Mouse (Mus musculus): Measurements from ENCODE around the gene Gm6592. TPM values are rescaled to one million over a fixed set of nuclear protein-coding genes. Genes with fewer than 3 reads are reported as not detected.
"Not testable (repeated sequence)": the region's sequence is repeated elsewhere in the genome, so short reads cannot be mapped to it uniquely, and the experiment has no call there.

Gm6592 gene
- polyA plus RNA-seq (2015; fragmentation: Nextera tagmentation; extraction: Ambion mirVana): not detected in 2 replicates

DNA sequence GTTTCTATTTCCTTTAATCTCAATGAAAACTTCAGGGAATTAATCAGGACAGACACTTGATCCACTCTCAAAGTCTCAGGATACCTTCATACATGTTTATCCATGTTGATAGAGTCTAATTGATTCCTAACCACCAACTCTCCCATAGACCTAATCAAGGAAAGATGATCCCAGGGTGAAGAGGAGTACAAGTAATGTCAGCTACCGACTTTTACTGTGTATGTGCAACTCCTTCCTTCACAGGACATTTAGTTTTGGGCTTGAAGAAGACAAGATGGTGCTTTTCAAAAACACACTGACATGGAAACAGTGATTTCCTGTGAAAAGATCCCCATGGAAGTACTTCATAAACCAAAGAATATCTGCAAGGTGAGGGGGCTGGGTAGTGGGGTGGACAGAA, at the start of gene Gm6592:
Gene Gm6592, plus strand, starts transcription at position 301 of the 400 bp plus-strand sequence.
- H3K4me2 ChIP-seq: no peak within 1 kb of the TSS
- ATAC-seq (ENCODE audit: insufficient number of reproducible peaks, low FRiP score, low TSS enrichment, low read depth): no peak
- no peaks in the 10 kb centered on the region for H3K4me1 ChIP-seq
- H3K36me3 ChIP-seq: no peaks in the 10 kb centered on the region
- H3K27ac ChIP-seq: no peak within 1 kb of the TSS
- no peaks in the 10 kb centered on the region for H3K9me3 ChIP-seq
- H3K9ac ChIP-seq: no peak within 1 kb of the TSS
- H3K27me3 ChIP-seq: no peaks in the 10 kb centered on the region
- WGBS: 76% methylated on average over 1 of the region's 1 CpGs
- H3K4me3 ChIP-seq: no peak within 1 kb of the TSS

DNA sequence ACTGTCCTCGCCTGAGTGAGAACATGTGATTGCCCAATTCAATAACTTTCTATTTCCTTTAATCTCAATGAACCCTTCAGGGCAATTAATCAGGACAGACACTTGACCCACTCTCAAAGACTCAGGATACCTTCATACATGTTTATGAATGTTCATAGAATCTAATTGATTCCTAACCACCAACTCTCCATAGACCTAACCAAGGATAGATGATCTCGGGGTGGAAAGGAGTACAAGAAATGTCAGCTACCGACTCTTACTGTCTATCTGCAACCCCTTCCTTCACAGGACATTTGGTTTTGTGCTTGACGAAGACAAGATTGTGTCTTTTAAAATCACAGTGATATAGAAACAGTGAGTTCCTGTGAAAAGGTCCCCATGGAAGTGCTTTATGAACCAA, 40.4 kb upstream of the Gm6592 start, which contains the start of gene Ssxb5:
Gene Ssxb5, plus strand, starts transcription at position 301 of the 400 bp plus-strand sequence.
- not testable (repeated sequence) for H3K9ac ChIP-seq; H3K4me3 ChIP-seq; H3K9me3 ChIP-seq; ATAC-seq (ENCODE audit: insufficient number of reproducible peaks, low FRiP score, low TSS enrichment, low read depth); H3K36me3 ChIP-seq; H3K4me1 ChIP-seq; H3K4me2 ChIP-seq; H3K27me3 ChIP-seq; H3K27ac ChIP-seq
- WGBS: 79% methylated on average over 4 of the region's 4 CpGs

- Histone ChIP-seq H3K4me3 (no peak overlapping the region), H3K9me3 (no peaks in the 10 kb centered on the region), H3K9ac (no peak overlapping the region), H3K4me2 (no peak overlapping the region), H3K4me1 (no peaks in the 10 kb centered on the region), H3K27ac (no peak overlapping the region), H3K36me3 (no peaks in the 10 kb centered on the region), H3K27me3 (no peaks in the 10 kb centered on the region)
- no peak for ATAC-seq (ENCODE audit: insufficient number of reproducible peaks, low FRiP score, low TSS enrichment, low read depth)
Measured at GRCm38 (mm10) chrX:8832043-8832442, 11.8 kb upstream of the Gm6592 start.

GRCm38 (mm10) chrX:8852486-8852885, 8.7 kb downstream of the Gm6592 start:
- no peak overlapping the region for H3K9ac ChIP-seq
- no peak overlapping the region for H3K27ac ChIP-seq
- no peak overlapping the region for H3K4me3 ChIP-seq
- no peaks in the 10 kb centered on the region for H3K9me3 ChIP-seq
- ATAC-seq (ENCODE audit: insufficient number of reproducible peaks, low FRiP score, low TSS enrichment, low read depth): no peak
- 89% methylated on average over 10 of the region's 10 CpGs for WGBS
- H3K4me1 ChIP-seq: no peaks in the 10 kb centered on the region
- H3K4me2 ChIP-seq: no peak overlapping the region
- no peaks in the 10 kb centered on the region for H3K36me3 ChIP-seq
- H3K27me3 ChIP-seq: no peaks in the 10 kb centered on the region

- H3K4me2 ChIP-seq; H3K4me3 ChIP-seq; ATAC-seq (ENCODE audit: insufficient number of reproducible peaks, low FRiP score, low TSS enrichment, low read depth); H3K4me1 ChIP-seq; H3K9ac ChIP-seq; H3K27ac ChIP-seq; H3K9me3 ChIP-seq; H3K27me3 ChIP-seq; H3K36me3 ChIP-seq: not testable (repeated sequence)
- WGBS: 5% methylated on average over 3 of the region's 3 CpGs
Measured at GRCm38 (mm10) chrX:8864331-8864730, 20.5 kb downstream of the Gm6592 start.

DNA sequence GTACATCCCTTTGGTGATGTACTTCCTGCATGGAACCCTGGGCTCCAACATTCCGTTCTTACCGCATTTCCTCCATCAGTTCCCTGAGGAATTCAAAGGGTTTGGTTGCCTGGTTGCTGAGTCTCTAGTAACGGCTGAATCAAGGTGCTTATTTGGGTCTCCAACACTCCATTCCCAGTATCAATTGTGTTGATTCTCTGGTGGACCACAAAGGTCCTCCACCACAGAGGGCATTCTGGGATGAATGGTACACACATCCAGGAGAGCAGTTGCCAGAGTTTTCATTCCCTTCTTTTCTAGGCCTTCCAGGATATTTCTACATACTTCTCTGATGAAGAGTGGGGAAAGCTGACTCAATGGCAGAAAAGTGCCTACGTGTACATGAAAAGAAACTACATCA, 30.2 kb downstream of the Gm6592 start, which contains the start of gene Gm5751:
Gene Gm5751, plus strand, starts transcription at position 301 of the 400 bp plus-strand sequence.
- WGBS: 88% methylated on average over 4 of the region's 4 CpGs
- H3K4me2 ChIP-seq; H3K4me1 ChIP-seq; H3K9ac ChIP-seq; H3K4me3 ChIP-seq; H3K9me3 ChIP-seq; H3K36me3 ChIP-seq; ATAC-seq (ENCODE audit: insufficient number of reproducible peaks, low FRiP score, low TSS enrichment, low read depth); H3K27ac ChIP-seq; H3K27me3 ChIP-seq: not testable (repeated sequence)

DNA sequence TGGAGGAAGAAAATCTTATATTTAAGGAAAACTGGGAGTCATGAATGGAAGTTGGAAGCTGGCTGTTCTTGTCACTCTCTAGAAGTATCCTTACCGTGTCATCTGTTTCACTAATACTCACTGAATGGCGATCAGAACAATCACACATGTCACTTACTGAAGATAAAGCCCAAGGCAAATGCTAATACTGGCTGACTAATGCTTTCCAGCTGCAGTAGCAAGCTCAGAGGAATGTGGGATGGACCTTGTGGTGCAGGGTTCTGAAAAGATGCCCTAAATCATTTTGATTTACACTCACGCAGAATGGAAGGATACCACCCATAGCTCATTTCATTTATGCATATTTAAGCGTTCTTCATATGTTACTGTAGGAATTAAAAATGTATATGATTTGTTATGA, 40.5 kb downstream of the Gm6592 start:
- WGBS: 61% methylated on average over 4 of the region's 4 CpGs
- H3K27ac ChIP-seq: no peak overlapping the region

DNA sequence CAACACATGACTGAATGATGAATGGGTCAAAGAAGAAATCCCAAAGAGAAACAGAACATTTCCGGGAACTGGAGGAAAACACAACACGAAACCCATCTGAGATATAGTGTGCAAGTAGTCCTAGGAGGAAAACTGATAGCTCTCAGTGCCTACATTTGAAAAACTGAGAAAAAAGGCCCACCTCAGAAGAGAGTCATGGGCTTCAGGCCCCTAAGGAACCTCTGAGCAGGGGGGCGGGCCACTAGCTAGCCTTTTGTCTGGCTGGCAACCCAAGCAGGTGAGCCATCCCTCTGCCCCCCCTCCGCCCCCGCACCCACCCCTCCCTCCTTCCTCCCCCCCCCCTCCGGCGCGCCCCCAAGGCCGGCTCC, 48.2 kb downstream of the Gm6592 start:
- no peaks in the 10 kb centered on the region; the same call in 1 of the 2 replicates for H3K4me1 ChIP-seq
- H3K36me3 ChIP-seq: no peaks in the 10 kb centered on the region
- H3K9ac ChIP-seq: peak overlapping the region; percentile 63
- no peak for ATAC-seq (ENCODE audit: insufficient number of reproducible peaks, low FRiP score, low TSS enrichment, low read depth)
- peak overlapping the region; percentile 66 for H3K4me2 ChIP-seq
- peak overlapping the region; percentile 57 for H3K4me3 ChIP-seq
- H3K27ac ChIP-seq: no peak overlapping the region
- H3K9me3 ChIP-seq: no peaks in the 10 kb centered on the region
- 36% methylated on average over 3 of the region's 9 CpGs for WGBS
- no peaks in the 10 kb centered on the region for H3K27me3 ChIP-seq

More for the DNA sequence above, 40.5 kb downstream of the Gm6592 start:
- Histone ChIP-seq H3K4me1 (no peaks in the 10 kb centered on the region), H3K4me3 (no peak overlapping the region), H3K27me3 (no peaks in the 10 kb centered on the region), H3K9me3 (no peaks in the 10 kb centered on the region), H3K9ac (no peak overlapping the region), H3K36me3 (no peaks in the 10 kb centered on the region), H3K4me2 (no peak overlapping the region)
- no peak for ATAC-seq (ENCODE audit: insufficient number of reproducible peaks, low FRiP score, low TSS enrichment, low read depth)

- Histone ChIP-seq H3K4me1 (no peaks in the 10 kb centered on the region; the same call in 1 of the 2 replicates), H3K4me3 (peak within 1 kb of the TSS; percentile 57), H3K27me3 (no peaks in the 10 kb centered on the region), H3K9me3 (no peaks in the 10 kb centered on the region), H3K9ac (peak within 1 kb of the TSS; percentile 63), H3K36me3 (no peaks in the 10 kb centered on the region), H3K4me2 (peak within 1 kb of the TSS; percentile 66), H3K27ac (peak within 1 kb of the TSS; percentile 85)
- ATAC-seq (ENCODE audit: insufficient number of reproducible peaks, low FRiP score, low TSS enrichment, low read depth): peak; percentile 86
- WGBS: 14% methylated on average over 70 of the region's 95 CpGs
Measured at GRCm38 (mm10) chrX:8892343-8893155, 48.8 kb downstream of the Gm6592 start, which contains the start of gene B630019K06Rik. TSS of gene B630019K06Rik (plus strand) at chrX:8892382.

GRCm38 (mm10) chrX:8893182-8893651, 49.4 kb downstream of the Gm6592 start:
- H3K36me3 ChIP-seq: no peaks in the 10 kb centered on the region
- peak overlapping the region; percentile 85 for H3K27ac ChIP-seq
- H3K9me3 ChIP-seq: no peaks in the 10 kb centered on the region
- no peaks in the 10 kb centered on the region; the same call in 1 of the 2 replicates for H3K4me1 ChIP-seq
- peak overlapping the region; percentile 57 for H3K4me3 ChIP-seq
- peak overlapping the region; percentile 66 for H3K4me2 ChIP-seq
- H3K9ac ChIP-seq: peak overlapping the region; percentile 63
- WGBS: 19% methylated on average over 18 of the region's 42 CpGs
- no peaks in the 10 kb centered on the region for H3K27me3 ChIP-seq
- peak; percentile 30; the same call in 1 of the 2 replicates for ATAC-seq (ENCODE audit: insufficient number of reproducible peaks, low FRiP score, low TSS enrichment, low read depth)
